Mouse (Mus musculus): ENCODE data around the gene Endog.

Gene Endog

DNA sequence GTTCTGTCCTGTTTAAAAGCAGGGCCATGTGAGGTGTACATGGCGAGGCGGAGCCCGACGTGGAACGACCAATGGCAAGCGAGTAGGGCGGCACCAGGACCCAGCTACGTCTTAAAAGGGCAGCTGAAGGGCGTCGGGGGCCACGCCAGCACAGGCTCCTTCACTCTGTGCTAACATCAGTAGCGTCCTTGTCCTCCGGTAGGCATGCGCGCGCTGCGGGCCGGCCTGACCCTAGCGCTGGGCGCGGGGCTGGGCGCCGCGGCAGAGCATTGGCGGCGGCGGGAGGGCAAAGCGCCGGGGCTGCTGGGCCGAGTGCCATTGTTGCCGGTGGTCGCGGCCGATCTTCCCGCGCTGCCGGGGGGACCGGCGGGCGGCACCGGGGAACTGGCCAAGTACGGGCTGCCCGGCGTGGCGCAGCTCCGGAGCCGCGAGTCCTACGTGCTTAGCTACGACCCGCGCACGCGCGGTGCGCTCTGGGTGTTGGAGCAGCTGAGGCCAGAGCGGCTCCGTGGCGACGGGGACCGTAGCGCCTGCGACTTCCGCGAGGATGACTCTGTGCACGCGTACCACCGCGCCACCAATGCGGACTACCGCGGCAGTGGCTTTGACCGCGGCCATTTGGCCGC, at the start of gene Endog:
Endog (plus strand) TSS at position 123 of the 626 bp plus-strand sequence.
- no peak; the same call in 1 of the 2 replicates for TF ChIP-seq GATA4 (IDR thresholded peaks at IDR 0.05; ENCODE audit: insufficient replicate concordance, low read length)

GRCm38 (mm10) chr2:30122766-30123165, 48.5 kb upstream of the Endog start:
- no peak for TF ChIP-seq GATA4 (IDR thresholded peaks at IDR 0.05; ENCODE audit: insufficient replicate concordance, low read length)

GRCm38 (mm10) chr2:30123729-30124471, 47.4 kb upstream of the Endog start:
- TF ChIP-seq GATA4 (IDR thresholded peaks at IDR 0.05; ENCODE audit: insufficient replicate concordance, low read length): no peak

DNA sequence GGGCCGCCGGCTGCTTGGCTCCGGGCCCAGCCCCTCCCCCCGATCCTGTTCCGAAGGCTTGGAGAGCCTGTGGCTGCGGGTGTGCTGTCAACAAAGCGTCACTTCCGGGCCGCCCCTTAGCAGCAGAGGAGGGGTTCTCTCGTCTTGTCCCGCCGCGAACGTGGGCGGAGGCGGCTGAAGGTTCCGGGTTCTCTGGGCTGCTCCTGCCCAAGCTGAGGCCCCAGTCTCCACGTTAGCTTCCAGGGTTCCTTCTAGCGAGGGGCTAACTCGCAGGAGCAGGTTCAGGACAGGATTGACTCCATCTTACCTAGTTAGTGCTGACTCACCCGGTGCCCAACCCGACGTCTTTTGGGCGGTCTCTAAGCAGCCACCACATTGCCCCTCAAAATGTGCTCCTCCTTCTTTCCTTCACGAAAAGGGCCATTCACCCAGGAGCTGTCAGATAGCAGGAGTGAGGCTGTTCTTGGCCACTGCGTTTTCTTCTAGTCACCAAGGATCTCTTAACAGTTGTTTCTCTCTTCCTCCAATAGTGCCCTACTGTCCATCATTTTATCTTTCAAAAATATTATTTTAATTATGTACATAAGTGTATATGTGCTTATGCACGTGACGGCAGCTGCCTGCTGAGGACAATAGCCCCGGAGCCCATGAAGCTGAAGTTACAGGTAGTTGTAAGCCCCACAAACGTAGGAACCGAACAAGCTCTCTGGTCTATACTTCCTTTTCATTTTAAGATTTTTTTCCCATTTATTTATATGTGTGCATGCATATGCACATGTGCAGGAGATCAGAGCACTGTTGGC, 46.6 kb upstream of the Endog start, which contains the start of gene Zer1:
Zer1 (minus strand) TSS at position 114 of the 803 bp plus-strand sequence.
- peak; percentile 39; the same call in 1 of the 2 replicates for TF ChIP-seq GATA4 (IDR thresholded peaks at IDR 0.05; ENCODE audit: insufficient replicate concordance, low read length)

DNA sequence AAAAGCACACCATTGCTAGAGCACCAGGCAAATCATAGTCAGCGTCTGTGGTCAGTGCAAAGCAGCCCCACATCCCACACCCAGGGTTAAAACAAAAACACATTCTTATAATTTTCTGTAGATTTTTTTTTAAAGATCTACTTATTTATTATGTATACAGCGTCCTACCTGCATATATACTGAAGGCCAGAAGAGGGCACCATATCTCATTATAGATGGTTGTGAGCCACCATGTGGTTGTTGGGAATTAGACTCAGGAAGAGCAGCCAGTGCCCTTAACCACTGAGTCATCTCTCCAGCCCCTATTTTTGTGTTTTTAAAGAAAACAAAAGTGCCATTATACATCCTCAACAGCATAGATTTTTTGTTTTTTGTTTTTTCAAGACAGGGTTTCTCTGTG, 42.5 kb upstream of the Endog start:
- TF ChIP-seq GATA4 (IDR thresholded peaks at IDR 0.05; ENCODE audit: insufficient replicate concordance, low read length): no peak

DNA sequence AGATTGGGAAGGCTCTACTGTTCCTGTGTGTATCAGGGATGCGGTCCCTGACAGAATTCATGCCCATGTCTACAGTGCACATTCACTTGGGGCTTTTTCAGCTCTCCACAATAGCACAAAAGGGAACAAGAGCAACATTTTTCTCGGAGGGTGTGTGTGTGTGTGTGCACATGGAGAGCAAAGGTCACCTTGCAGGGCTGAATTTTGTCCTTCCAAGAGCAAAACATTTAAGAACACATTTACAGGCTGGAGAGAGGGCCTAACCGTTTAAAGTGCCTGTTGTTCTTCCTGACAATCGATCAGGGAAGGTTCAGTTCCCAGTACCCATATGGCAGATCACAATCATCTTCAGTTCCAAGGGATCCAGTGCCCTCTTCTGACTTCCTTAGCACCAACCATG, 41.1 kb upstream of the Endog start:
- TF ChIP-seq GATA4 (IDR thresholded peaks at IDR 0.05; ENCODE audit: insufficient replicate concordance, low read length): no peak

GRCm38 (mm10) chr2:30132801-30133612, 38.3 kb upstream of the Endog start:
- no peak for TF ChIP-seq GATA4 (IDR thresholded peaks at IDR 0.05; ENCODE audit: insufficient replicate concordance, low read length)

DNA sequence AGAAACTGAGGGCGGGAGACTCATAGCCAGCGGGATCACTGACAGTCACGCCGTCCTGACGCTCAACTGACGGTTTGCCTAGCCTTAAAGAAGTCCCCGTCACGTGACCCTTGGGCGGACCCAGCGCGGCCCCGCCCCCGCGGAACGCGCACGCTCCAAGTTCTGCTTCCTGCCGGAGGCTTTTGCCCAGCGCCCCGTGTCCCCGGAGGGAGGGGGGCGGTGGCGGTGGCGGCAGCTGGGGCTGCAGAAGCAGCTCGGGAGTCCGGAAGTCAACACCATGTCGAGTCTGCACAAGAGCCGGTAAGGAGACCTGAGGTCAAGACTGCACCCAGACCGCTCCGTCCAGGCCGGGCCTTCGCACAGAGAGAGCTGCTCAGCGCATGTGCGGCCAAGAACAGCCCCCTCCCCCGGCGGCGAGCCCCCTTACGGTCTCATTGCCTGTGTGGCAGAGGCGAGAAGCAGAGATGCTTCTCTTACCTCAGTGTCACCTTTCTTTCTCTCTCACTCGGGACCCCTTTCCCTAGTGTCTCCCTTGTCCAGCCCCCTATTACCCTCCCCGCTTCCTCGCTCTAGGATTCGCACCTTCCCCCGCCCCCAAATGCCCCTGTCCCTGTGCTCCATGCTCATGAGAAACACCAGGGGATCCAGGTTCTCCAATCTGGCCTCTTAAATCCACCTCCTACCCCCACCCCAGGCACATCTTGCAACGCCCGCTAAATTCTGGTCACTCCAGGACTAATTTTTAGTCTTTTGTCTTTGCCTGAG, 37.5 kb upstream of the Endog start, which contains the start of gene Tbc1d13:
Tbc1d13 (plus strand) TSS at position 134 of the 765 bp plus-strand sequence.
- TF ChIP-seq GATA4 (IDR thresholded peaks at IDR 0.05; ENCODE audit: insufficient replicate concordance, low read length): peak; percentile 63; the same call in 1 of the 2 replicates

DNA sequence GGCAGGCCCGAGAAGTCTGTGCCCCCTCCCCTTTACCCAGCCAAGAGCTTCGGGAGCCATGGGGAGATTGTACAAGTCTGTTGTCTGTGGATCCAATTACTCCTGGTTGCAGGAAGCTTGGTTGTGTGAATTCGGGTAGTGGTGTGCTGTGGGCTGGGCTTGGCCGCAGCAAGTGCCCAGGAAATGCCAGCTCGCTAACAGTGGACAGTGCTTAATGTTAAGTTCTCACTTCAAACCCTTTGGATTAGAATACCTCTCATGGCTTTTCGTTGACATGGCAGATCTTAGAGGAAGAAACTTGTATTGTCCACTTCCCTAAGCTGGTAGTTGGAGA, 36.9 kb upstream of the Endog start:
- TF ChIP-seq GATA4 (IDR thresholded peaks at IDR 0.05; ENCODE audit: insufficient replicate concordance, low read length): no peak

GRCm38 (mm10) chr2:30134928-30135620, 36.2 kb upstream of the Endog start:
- no peak for TF ChIP-seq GATA4 (IDR thresholded peaks at IDR 0.05; ENCODE audit: insufficient replicate concordance, low read length)

DNA sequence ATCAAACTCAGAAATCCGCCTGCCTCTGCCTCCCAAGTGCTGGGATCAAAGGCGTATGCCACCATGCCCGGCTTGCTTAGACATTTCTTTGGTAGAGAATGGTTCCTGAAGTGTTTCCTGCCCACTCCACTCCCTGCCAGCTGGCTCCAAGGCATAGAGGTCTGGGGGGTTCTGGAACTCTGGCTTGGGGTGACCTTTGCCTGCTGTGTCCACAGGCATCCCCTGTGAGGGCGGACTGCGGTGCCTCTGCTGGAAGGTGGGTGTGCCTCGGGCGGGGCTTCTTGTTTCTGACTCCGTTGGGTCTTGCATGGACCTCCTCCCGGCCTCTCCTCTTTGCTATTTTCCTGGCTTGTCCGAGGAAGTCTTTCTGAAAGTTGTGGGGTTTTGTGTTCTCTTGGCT, 34.8 kb upstream of the Endog start:
- TF ChIP-seq GATA4 (IDR thresholded peaks at IDR 0.05; ENCODE audit: insufficient replicate concordance, low read length): no peak

DNA sequence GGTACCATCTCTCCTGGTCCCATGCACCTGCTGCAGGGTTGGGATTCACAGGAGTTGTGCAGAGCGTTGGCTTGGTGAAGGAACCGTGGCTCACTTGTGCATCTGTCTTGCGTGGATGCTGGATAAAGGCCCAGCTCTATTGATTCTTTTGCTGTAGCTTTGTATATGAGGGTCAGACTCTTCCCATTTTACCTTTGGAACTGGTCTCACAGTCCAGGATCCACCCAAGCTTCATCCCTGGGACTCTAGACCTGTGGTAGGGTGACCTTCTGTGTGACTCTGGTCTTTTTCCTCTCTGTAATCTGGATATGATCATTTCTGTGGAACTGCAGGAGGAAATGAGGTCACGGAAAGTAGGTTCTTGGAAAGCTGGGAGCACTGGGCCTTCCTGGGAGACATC, 26.9 kb upstream of the Endog start:
- TF ChIP-seq GATA4 (IDR thresholded peaks at IDR 0.05; ENCODE audit: insufficient replicate concordance, low read length): no peak

GRCm38 (mm10) chr2:30147466-30147865, 23.8 kb upstream of the Endog start:
- TF ChIP-seq GATA4 (IDR thresholded peaks at IDR 0.05; ENCODE audit: insufficient replicate concordance, low read length): no peak

DNA sequence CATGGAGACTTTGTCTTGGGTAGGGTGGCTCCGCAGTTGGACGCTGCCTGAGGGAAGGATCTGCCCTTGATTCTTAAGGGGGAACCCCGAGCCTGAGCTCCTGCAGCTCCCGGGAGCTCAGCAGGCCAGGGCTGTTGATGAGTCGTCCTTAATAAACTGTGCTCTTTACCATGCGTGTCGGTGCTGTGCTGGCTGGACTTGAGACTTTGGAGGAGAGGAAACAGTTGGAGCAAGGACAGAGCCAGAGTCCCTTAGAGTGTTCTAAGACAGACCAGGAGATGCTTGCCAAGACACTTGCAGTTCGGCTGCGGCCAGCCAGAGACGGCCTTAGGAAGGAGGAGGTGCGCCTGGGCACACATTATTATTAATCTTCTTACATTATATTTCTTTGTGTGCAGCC, 19.5 kb upstream of the Endog start:
- TF ChIP-seq GATA4 (IDR thresholded peaks at IDR 0.05; ENCODE audit: insufficient replicate concordance, low read length): no peak
